Mouse (Mus musculus) R1 (cell line): ENCODE data around the gene Col26a1.

Source experiments
- DNase-seq: peaks from one replicate; pipeline ENCODE4 v3.0.0-alpha.2; 2018; ENCODE audit warnings: low read depth, low spot score

Col26a1 gene

GRCm38 (mm10) chr5:136754053-136754591, 128.9 kb downstream of the Col26a1 start:
- no peak for DNase-seq

- peak; percentile 85 for DNase-seq
Measured at GRCm38 (mm10) chr5:136753176-136753575, 129.8 kb downstream of the Col26a1 start.

- DNase-seq: no peak
Measured at GRCm38 (mm10) chr5:136752104-136752503, 130.9 kb downstream of the Col26a1 start.

GRCm38 (mm10) chr5:136746596-136746995, 136.4 kb downstream of the Col26a1 start:
- DNase-seq: peak; percentile 57

GRCm38 (mm10) chr5:136738918-136739317, 144.1 kb downstream of the Col26a1 start:
- DNase-seq: no peak

- peak; percentile 49 for DNase-seq
Measured at GRCm38 (mm10) chr5:136726271-136726670, 156.7 kb downstream of the Col26a1 start.

- DNase-seq: no peak
Measured at GRCm38 (mm10) chr5:136721596-136721995, 161.4 kb downstream of the Col26a1 start.

GRCm38 (mm10) chr5:136718656-136719055, 164.4 kb downstream of the Col26a1 start:
- peak; percentile 26 for DNase-seq

- DNase-seq: no peak
Measured at GRCm38 (mm10) chr5:136717573-136717854, 165.5 kb downstream of the Col26a1 start.

GRCm38 (mm10) chr5:136716696-136717572, 166.1 kb downstream of the Col26a1 start:
- DNase-seq: peak; percentile 78

- peak; percentile 85 for DNase-seq
Measured at GRCm38 (mm10) chr5:136714879-136715278, 168.1 kb downstream of the Col26a1 start.

- peak; percentile 23 for DNase-seq
Measured at GRCm38 (mm10) chr5:136714232-136714875, 168.7 kb downstream of the Col26a1 start.

GRCm38 (mm10) chr5:136710742-136711141, 172.3 kb downstream of the Col26a1 start:
- DNase-seq: no peak

- DNase-seq: peak; percentile 33
Measured at GRCm38 (mm10) chr5:136708116-136708515, 174.9 kb downstream of the Col26a1 start.

GRCm38 (mm10) chr5:136706803-136707202, 176.2 kb downstream of the Col26a1 start:
- DNase-seq: peak; percentile 84

- DNase-seq: peak; percentile 60
Measured at GRCm38 (mm10) chr5:136705532-136705931, 177.5 kb downstream of the Col26a1 start.

- no peak for DNase-seq
Measured at GRCm38 (mm10) chr5:136704151-136704550, 178.9 kb downstream of the Col26a1 start.

GRCm38 (mm10) chr5:136703751-136704150, 179.3 kb downstream of the Col26a1 start:
- DNase-seq: peak; percentile 70

GRCm38 (mm10) chr5:136702159-136702725, 180.8 kb downstream of the Col26a1 start:
- peak; percentile 75 for DNase-seq

GRCm38 (mm10) chr5:136697618-136698017, 185.4 kb downstream of the Col26a1 start:
- peak; percentile 77 for DNase-seq

GRCm38 (mm10) chr5:136696516-136696915, 186.5 kb downstream of the Col26a1 start:
- no peak for DNase-seq

GRCm38 (mm10) chr5:136694976-136695375, 188.0 kb downstream of the Col26a1 start:
- no peak for DNase-seq
